Mouse (Mus musculus): ENCODE measurements around the gene Hip1. TPM values are rescaled to one million over a fixed set of nuclear protein-coding genes. Genes with fewer than 3 reads are reported as not detected.

The Hip1 gene
- polyA plus RNA-seq, 3 experiments from 2014 or later, result 5.2 to 45.4 (median 6.7) TPM

DNA sequence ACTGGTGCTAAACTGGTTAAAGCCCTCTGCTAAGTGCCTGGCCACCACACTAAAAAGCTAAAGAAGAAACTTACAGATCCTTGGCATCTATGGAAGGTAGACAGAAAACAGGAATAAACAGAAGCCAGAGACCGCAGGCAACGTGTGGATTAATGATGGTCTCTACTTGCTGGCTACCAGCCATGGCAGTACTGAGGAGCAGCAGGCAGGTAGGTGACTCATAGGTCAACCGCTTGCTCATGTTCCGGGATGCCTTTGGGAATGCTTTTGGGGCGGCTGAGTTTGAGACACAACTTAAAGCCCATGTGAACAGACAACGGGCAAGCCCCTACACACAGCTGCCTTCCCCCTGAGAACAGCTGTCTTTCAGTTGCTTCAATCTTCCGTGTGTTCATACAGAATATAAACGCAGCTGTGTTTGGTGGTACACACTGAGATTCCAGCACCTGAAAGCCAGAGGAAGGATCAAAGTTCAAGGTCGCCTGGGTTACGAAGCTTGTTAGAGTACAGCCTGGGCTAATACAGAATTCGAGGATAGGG is 13.5 kb downstream of the Hip1 start:
- ATAC-seq, result no peak

DNA sequence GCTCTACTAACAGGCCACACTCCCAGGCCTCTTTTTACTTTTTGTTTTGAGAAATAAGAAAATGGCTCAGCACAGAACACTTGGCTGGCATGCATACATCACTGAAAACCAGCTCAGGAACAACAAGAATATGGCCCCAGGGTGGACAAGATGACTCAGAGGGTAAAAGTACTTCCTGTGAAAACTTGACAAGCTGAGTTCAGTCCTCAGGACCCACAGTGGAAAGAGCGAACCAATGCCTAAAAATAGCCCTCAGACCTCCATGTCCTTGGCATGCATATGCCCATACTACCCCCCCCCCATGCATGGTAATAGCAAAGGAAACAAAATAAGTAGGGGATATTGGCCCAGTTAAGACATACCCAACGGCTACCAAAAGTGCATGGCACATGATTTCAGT is 15.0 kb downstream of the Hip1 start:
- no peak for ATAC-seq

DNA sequence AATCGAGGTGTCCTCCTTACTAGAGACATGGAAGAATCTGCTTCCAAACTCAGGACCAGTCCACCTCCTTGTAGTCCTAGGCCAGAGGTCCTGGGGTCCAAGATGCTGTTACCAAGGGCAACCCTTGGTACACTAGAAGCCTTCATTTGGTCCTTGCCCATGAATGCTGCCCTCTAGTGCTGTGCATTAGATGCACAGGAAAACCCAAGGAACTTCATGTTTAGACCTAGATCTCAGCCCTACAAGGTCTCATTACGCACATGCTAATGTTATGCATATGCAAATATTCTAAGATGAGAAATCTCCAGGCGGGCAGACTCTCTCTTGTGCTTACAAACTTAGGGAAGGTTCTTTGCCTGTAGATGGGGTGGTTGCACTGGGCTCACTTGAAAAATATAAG is 15.6 kb downstream of the Hip1 start:
- ATAC-seq, result no peak

DNA sequence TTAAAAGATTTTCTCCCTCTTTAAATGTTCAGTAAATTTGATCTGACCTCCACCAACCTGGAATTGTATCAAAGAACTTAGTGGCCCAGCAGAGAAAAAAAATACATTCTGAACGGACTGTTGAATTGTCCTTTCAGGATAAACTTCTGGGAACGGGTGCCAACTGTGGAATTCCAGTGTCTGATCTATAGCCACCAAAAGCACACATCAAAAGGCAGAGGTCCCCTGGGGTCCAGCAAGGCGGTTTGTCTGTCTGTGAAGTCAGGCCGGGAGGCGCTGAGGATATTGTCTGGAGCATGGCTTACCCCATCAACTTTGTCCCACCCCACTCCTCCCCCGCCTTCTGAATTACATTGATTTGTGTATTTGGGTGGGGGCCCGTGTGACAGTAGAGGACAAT is 16.9 kb downstream of the Hip1 start:
- no peak for ATAC-seq

DNA sequence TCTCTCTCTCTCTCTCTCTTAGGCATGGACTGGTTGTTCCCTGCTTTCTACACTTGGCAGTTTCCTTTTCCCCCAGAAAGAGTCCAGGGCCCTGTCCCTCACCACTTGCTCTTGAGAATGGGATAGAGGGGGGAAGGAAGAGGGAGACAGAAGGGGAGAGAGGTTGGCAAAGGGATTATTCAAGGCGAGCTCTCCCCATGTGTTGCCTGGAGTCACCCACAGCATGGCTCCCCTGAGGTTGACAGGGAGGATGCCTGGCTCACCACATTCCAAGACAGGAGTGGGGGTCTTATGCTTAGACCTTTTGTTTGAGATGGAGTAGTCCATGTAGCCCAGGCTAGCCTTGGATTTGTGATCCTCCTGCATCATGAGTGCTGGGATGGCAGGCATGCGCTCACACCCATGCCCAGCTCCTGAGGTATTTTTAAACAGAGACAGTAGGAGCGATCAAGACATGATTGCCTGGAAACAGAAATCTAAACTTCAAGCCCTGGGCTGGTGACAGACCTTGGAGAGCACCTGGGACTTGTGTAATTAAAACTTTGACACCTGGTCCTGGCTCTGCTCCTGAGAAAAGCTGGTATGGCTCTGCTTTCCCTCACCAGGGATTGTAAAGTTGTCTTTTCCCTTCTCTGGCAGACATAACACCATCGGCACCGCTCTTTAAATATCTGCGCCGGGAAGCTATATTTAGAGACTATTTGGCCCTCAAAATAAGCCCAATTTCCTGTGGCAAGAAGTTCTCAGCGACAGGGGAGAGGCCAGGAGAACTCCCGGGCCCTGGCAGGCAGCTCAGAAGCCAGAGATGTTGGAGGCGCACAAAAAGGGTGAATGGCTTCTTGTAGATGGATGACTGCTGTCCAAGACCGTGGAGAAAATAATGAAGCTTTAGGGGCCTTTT is 20.0 kb downstream of the Hip1 start:
- no peak for ATAC-seq

DNA sequence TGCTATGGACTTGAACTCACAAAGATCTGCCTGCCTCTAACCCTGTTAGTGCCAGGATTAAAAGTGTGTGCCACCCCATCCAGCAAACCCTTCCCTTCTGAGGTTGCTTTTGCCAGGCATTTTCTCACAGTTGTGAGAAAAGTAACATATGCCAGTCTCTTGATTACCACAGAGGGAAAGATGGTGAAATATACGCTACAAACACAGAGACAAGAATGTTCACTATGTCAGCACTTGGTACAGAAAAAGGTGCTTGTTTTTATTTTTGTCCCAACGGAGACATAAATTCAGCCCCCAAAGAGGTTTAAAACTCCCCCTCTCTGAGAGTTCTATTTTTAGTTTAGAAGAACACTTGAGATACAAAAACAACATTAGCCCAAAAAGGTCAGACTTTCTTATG is 20.8 kb downstream of the Hip1 start:
- no peak for ATAC-seq

DNA sequence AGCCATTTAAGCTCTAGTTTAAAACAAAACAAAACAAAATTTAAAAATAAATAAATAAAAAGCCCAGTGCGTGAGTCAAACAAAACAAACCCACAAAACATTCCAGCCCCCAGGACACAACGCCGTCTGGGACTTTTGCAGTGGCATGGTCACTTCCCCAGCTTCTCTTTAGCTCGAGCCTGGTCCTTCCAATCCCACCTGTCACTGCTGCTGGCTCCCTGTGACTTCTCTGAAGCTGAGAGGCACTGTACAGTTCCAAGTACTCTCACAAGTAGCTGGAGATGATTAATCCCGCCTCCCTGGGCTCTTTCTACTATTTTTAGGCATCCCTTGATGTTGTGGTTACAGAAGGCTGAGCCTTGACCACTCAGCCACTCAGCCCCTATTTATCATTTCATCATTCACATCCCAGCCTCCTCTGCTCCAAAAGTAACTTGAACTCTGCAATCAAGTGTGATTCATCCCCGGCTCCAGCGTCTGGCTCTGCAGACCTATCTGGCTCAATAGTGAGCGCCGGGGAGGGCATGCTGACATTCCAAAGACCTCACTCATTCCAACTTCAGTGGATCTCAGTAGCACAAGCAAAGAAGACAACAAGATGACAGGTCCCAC is 22.7 kb downstream of the Hip1 start:
- ATAC-seq, result no peak

DNA sequence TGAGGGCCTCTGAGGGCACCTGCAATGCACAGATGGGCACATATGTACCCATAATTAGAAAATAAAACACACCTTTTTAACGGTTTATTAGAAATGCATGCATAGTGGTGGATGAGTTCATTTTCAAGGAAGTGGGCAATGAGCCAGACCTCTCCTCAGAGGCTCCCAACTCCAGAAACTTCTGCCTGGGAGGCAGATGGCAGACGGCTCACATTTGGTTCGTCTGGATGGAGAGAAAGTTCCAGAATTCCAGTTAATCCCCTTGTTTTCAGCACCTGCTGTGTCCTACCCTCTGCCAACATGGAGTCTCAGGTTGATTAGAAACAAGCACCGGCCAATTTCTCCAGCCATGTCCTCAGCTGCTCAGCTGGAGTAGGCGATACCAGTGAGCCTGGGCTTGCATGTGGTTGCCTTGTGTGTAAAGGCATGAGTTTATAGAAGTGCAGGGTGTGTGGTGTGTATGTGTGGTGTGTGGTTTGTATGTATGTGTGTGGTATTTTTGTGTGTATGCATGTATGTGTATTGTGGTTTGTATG is 27.5 kb downstream of the Hip1 start:
- no peak for ATAC-seq

DNA sequence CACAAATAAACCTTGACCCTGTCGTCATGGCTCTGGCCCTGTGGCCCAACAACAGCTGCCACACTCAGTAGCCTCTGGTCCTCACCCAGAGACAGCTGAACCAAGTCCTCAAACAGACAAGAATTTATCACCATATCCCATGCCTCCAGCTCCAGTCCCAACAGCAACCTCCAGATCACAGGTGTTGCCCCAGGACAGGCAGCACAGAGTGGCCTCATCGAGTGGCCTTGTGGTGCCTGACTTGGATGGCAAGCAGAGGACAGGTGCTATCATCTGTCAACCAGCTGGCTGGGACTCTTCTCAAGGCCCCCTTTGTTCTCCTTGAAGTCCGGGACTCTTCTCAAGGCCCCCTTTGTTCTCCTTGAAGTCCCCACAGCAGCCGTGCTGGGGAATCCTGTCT is 31.8 kb downstream of the Hip1 start:
- ATAC-seq, result no peak

DNA sequence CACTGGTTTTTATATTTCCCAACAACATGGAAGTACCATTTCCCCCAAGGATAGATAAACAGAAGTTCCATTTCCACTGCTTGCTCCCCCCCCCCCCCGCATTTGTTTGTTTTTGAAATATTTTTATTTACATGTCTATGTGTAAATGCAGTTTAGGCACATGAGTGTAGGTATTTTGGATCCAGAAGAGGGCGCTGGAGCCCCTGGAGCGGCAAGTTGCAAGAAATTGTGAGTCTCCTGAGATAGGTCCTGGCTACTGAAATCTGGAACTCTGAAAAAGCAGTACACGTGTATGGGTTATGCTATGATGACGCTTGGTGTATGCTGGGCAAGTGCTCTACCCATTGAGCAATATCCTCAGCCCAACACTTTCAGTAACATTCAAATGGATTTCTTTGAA is 33.8 kb downstream of the Hip1 start:
- no peak for ATAC-seq

DNA sequence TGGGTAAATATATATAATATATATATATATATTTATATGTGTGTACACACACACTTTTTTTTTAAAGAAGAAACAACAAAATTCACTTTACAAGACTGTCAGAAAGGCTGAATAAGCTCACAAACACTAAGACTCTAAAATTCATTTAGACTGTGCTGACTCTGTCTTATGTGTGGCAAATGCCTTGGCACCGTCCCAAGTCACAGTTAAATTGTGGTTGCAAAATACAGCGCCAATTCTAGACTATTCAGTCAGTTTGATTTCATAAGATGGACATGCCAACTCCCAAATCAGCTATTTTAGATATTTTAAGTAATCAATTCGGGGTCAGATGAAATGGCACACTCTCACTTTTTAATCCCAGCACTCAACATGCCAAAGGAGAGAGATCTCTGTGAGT is 36.6 kb downstream of the Hip1 start:
- no peak for ATAC-seq

DNA sequence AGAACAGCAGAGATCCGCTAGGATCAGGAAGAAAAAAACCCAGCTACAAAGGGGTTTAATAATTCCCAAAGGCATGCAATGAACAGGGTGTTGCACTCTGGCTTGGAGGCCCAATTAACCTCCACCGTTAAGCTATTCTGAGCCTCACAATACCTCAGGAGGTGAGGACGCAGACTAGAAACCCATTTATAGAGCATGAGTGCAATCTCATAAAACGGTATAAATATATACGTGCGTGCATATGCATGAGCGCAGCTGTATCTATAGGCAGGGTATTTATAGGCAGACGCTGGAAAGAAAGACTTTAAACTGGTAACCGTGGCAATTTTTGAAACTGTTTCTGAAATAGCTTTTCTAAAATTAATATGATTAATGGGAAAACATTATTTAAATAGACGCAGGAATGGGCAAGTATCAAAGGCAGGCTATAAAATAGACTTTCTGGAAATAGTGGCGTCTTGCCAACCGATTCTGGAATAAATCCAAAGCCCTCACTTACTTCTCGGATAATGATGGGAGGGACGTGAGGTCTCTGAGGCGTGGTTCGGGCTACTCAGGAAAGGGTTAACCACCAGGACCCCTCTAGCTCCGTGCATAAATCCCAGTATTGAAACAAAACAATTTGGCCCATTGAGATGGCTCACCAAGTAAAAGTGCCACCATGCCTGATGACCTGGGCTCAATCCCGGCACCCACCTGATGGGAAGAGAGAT is 37.2 kb downstream of the Hip1 start:
- no peak for ATAC-seq

DNA sequence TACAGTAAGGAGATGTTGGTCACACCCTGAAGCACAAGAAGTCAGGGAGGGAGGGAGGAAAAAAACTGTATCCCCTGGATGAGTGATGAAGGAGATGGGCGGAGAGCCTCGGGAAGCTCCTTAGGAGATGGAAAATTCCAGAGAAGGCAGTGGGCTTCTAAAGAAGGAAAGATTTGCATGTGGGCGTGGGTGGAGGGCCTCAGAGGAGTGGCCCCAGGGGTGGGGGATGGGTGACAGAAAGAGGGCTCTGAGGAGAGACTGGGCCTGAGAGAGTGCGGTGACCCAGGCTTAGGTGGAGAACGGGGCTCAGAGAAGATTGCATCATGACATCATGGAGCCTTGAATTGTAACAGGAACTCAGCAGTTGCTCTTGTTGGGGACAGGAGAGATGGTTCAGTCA is 39.5 kb downstream of the Hip1 start:
- no peak for ATAC-seq

DNA sequence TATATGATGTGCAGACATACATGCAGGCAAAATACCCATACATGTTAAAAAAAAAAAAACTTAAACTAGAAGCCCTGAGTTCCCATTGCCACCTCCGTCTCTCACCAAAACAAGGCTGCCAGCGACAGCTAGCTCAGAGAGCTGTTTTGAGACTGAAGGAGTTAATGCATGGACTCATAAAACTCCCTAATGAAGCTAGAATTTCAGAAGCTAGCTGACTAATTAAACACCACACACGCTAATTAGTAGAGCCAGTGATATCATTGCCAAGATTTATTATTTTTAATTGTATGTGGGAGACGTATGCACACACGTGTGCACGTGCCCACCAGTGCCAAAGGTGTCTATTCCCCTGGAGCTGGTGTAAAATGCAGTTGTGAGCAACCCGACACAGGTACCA is 42.0 kb downstream of the Hip1 start:
- no peak for ATAC-seq

DNA sequence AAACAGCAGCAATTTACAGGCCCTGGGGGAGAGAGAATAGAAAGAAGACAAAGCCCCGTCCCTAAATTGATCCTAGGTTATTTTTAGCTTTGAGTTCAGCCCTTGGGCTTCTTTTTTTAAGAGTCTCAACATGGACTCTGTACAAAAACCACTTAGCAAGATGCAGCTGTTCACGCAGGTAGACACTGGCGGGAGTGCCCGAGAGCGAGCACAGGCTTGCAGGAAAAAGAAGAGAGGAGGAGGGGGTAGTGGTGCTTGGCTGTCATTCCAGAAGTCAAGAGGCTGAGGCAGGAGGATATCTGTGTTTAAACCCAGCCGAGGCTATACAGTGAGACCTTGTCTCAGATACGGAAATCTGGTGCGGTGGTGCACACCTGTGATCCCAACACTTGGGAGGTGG is 42.9 kb downstream of the Hip1 start:
- ATAC-seq, result no peak

DNA sequence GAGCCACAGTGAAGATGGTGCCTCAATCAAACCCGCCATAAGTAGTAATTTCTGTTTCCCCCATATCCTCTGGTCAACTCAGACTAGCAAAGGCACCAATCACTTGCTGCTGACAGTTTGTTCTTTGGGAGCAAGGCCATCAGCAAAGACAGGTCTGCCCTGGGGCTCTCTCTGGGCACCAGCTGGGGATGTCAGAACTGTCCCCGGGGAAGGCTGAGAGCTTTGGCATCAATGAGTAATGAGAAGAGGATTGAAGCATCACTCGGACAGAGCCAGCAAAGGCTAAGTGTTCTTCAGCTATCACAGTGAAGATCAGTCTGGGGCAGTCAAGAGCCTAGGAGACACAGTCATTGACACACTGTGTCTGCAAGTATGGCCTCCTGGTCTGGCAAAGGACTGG is 46.0 kb downstream of the Hip1 start:
- no peak for ATAC-seq

DNA sequence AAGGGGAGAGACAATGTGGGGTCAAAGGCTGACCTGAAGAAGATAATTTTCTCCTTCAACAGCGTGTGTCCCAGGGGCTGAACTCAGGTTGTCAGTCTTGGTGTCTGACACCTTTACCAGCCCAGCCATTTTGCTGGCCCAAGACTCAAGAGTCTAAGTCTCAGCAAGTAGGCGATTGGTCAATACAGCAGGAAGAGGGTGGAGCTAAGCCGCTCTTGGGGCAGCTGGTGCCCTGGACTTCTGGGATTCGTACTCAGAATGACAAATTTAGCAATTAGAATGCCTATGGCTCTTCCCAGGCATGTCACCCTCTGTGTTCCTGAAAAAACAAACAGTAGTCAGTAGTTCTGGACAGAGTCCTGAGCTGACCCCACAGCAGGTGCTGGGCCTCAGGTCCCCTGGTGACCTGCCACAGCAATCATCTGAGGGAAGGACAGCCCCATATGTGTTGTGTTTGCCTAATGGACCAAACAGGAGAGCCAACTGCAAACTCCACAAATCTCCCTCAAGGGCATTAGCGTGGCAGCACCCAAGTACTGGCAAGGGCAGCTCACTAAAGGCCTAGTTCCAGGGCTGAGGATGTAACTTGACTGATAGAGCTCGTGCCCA is 47.5 kb downstream of the Hip1 start:
- no peak for ATAC-seq

DNA sequence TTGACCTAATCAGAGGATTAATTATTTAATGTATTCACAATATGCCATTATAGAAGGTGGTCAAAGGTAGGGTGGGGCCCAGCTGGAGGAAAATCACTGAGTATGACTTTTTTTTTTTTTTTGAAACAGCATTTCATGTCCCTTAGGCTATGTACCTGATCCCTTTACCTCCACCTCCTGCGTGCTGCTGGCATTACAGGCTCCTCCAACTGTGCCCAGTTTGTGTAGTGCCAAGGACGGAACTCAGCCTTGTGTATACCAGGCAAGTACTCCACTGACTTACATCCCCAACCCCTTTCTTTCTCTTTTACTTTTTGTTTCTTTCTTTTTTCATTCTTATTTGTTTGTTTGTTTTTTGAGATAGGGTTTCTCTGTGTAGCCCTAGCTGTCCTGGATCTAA is 48.4 kb downstream of the Hip1 start:
- no peak for ATAC-seq

DNA sequence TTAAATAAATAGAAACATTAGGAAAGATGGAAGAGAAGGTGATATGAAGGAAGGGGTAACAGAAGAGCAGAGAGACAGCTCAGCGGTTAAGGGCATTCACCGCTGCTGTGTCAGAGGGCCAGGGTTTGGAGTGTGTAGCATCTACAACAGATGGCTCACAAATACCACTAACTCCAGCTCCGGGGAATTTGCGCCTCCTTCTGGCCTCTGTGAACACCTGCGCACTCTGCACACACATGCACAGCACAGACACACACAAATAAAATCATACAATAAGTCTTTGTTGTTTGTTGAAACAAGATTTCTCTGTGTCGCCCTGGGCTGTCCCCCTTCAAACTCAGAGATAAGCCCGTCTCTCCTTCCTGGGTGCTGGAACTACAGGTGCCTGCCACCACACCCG is 49.4 kb downstream of the Hip1 start:
- no peak for ATAC-seq

DNA sequence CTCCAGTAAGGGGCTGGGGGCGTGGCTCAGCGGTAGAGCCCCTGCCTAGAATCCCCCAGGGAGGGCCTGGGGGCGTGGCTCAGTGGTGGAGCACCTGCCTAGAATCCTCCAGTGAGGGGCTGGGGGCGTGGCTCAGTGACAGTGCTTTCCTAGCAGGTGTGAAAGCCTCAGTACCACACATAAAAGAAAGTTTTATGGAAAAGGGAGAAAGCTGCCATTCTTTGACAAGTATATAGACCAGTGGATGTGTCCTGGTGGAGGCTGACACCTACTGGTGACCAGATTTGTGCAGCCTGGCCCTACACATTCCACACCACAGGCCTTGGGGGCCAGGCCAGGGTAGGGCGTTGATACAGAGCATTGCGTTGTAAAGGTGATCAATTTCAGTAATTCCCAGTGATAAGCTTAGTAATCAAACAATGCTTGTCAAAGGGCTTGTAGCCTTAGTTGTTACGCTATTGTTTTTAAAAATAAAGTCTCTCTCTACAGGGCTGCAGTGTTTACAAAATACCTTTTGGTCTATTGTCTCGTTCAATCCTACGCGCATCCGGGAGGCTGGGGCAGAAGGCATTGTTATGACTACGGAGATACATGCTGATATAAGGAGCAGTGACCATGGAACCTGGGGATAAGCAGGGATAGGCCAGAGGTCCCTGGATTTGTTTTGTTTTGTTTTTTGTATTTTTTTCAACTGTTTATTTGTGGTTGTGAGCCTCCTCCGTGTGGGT is 50.6 kb downstream of the Hip1 start:
- ATAC-seq, result no peak

DNA sequence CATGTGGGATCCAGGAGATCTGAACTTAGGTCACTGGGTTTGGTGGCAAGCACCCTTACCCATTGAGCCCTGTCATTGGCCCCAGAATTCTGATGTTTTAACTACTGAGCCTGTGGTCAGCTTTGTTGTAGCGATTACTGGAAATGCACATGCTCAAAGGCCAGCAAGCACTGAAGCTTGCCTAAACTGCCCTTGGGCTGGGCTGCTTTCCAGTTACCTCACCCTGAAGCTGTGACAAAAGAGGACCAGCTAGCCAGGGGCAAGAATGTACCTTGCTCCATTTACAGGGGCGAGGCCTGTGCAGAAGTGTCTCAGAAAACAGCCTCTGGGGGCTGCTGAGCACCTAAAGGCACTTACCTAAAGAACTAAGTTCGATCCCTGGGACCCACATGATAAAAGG is 51.8 kb downstream of the Hip1 start:
- ATAC-seq, result no peak

DNA sequence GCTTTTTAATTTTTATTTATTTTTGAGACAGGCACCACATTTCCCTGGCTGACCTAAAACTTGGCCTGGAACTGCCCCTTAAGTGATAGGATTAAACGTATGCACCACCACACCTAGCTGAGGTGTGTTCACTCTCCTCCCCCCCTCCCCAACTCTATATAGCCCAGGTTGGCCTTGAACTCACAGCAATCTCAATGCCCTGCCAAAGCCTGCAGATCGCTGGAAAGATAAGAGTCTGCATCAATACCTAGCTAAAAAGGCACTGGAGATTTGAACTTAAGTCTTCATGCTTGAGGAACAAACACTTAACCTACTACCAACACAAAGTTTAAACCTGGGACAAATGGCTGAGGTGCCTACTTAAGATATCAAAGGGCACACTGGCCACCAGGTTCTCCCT is 52.8 kb downstream of the Hip1 start:
- ATAC-seq, result no peak

Data from inflammation-experienced regulatory T-cells, adult 6 months (primary cell).